Mouse (Mus musculus) right cerebral cortex, adult 18-20 months (tissue): ENCODE results near the gene Pgam1.
"Not testable (repeated sequence)": the region's sequence is repeated elsewhere in the genome, so short reads cannot be mapped to it uniquely, and the experiment has no call there.

Experiments used
- DNase-seq: peaks from one replicate; pipeline ENCODE4 v3.0.0; 2022; ENCODE audit warnings: mixed read lengths

Gene Pgam1

GRCm38 (mm10) chr19:41911178-41912073 is at the start of gene Pgam1:
Gene Pgam1, plus strand, starts transcription at chr19:41911923.
- peak; percentile 97 for DNase-seq

DNA sequence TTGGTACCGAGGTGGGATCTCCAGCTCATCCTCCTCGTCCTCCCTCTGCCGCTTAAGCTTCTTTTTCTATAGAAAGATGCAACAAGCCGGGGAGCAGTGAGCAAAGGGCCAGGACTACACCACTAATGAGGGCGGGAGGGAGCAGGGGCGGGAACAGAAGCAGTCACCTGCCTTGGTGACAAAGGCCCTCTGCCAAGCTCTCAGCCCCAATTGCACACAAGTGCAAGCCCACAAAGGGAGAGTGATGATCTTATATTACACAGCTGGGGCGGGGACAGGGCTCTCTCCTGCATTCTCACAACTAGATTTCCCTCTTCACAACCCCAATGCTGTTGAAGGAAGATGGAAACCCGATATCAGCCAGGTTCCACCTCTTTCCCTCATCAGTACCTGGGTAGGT is 45.0 kb upstream of the Pgam1 start:
- DNase-seq = no peak

GRCm38 (mm10) chr19:41869296-41869695 is 42.4 kb upstream of the Pgam1 start:
- DNase-seq = peak; percentile 53

DNA sequence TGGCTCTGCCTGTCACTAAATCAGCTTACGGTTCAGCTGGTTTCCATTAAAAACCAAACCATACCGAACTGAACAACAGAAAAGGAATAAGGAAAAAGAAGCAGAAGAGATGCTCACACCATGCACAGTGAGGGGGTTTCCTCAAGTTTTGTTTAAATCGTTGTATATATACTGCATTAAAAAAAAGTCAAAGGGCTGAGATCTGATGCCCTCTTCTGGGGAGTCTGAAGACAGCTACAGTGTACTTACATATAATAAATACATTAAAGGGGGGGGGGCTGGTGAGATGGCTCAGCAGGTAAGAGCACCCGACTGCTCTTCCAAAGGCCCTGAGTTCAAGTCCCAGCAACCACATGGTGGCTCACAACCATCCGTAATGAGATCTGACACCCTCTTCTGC is 41.8 kb upstream of the Pgam1 start:
- DNase-seq = not testable (repeated sequence)

DNA sequence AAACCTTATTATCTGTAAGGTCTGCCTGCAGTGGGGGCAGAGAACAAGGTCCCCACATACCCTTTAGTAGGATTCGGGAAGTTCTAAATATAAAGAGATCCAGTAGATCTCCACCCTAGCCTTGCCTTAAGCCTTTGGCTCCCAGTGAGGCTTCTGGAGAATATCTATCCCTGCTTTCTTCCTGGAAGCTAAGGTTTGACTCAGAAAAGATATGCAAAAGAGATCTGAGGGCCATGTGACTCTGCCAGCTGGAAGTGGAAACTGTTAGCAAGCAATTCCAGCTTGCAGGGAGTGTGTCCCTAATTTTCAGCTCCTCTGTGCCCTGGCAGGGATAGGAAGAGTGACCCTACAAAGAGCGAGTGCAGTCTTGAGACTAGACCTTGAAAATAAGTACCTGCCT is 39.4 kb upstream of the Pgam1 start:
- DNase-seq = peak; percentile 56

GRCm38 (mm10) chr19:41874356-41874755 is 37.4 kb upstream of the Pgam1 start:
- DNase-seq = no peak

GRCm38 (mm10) chr19:41881842-41882241 is 29.9 kb upstream of the Pgam1 start:
- DNase-seq = no peak

DNA sequence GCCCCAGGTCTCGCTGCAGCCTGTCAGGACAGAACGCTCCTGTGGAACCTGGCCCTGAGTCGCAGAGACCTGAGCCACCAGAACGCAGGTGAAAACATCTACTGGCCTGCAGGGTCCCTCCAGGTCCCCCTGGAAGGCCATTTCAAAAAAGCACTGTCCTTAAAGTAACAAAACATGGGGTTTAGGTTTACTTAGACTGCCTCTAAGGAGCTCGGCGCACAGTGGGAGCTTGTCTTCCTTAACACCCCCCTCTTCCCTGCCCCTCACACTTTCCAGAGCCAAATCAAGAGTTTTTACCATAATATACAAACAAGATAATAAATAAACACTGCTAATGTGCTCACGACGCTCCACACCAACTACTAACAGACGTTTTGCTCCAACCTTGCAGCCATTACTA is 27.8 kb upstream of the Pgam1 start:
- no peak for DNase-seq

DNA sequence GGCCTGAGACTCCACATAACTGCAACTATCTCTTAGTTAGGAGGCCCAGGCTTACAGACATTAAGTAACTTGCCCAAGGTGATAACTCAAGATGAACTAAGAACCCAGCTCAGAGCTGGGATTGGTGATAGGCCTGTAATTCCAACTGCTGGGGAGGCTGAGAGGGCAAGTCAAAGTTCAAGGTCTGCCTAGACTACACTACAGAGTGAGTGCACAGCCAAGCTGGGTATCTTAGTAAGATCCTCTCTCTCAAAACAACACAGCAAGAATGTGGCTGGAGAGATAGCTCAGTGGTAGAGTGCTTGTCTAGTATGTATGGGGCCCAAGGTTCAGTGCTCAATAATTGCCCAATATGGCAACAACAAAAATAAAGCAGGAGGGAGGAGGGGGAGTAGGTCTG is 23.5 kb upstream of the Pgam1 start:
- DNase-seq = no peak

DNA sequence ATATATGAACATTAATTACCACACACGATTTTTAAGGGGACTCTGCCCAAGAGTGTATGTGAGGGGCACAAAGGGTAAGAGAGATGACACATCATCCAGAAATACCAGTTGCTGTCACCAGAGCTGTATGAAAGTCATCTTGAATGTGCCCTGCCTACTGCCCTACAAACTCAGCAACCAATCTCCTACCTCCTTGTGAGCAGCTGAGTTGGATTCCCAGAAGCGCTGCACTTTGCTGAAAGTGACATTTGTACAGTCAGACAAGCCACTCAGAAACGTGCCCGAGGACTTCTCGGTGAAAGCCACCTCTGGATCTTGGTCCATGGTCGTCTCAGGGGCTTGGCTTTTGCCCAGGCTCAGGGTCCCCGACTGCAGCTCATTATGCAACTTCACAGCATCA is 16.8 kb upstream of the Pgam1 start:
- no peak for DNase-seq

GRCm38 (mm10) chr19:41895460-41896318 is 16.0 kb upstream of the Pgam1 start, which contains the start of gene Rrp12:
Gene Rrp12, minus strand, starts transcription at chr19:41896173.
- peak; percentile 90 for DNase-seq

DNA sequence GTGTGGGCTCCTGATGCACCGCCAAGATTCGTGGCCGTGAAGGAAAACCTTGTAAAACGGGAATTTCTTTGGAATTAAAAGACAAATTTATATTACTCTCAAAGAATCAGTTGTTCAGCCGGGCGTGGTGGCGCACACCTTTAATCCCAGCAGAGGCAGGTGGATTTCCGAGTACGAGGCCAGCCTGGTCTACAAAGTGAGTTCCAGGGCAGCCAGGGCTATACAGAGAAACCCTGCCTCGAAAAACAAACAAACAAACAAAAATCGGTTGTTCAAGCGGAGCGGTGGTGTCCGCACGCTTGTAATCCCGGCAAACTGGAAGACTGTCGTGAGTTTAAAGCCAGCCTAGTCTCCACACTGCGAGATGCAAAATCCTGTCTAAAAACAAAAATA is 15.4 kb upstream of the Pgam1 start:
- no peak for DNase-seq

DNA sequence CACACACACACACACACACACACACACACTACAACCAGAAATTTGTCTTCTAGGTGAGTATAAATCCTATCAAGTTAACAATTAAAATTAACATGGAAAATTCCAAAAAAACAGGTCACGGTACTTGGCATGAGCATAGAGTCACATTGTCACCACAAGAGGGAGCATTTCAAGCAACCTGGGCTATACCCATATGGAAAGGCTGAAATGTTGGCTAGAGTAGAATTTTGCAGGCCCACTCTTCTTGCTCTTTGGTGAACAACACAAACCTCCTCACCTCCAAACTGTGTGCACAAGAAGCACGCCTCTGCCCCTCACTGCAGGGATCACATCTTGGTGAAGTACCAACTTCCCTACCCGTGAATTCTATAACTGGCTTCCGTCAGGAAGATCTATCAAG is 12.9 kb upstream of the Pgam1 start:
- DNase-seq = peak; percentile 13

- DNase-seq = no peak
These were observed 11.1 kb upstream of the Pgam1 start for GRCm38 (mm10) chr19:41900495-41901090.

DNA sequence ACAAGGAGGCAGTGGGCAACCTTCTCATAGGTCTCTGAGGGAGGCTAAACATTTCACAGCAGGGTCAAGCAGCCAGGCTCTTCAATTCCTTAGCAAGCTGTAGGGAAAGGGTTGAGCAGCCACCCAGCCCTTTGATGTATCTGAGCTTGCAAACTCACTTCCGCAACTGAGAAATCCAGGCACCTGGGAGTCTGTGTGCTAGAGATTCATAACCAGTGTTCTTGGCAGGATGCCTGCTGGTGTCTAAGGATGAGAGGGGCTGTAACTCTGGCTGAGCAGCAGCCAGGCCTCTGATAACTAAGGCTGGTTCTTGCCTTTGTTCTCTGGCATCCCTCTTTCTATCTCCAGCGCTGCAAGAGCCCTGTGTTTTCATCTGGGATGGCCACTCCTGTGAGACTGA is 10.0 kb upstream of the Pgam1 start:
- no peak for DNase-seq

DNA sequence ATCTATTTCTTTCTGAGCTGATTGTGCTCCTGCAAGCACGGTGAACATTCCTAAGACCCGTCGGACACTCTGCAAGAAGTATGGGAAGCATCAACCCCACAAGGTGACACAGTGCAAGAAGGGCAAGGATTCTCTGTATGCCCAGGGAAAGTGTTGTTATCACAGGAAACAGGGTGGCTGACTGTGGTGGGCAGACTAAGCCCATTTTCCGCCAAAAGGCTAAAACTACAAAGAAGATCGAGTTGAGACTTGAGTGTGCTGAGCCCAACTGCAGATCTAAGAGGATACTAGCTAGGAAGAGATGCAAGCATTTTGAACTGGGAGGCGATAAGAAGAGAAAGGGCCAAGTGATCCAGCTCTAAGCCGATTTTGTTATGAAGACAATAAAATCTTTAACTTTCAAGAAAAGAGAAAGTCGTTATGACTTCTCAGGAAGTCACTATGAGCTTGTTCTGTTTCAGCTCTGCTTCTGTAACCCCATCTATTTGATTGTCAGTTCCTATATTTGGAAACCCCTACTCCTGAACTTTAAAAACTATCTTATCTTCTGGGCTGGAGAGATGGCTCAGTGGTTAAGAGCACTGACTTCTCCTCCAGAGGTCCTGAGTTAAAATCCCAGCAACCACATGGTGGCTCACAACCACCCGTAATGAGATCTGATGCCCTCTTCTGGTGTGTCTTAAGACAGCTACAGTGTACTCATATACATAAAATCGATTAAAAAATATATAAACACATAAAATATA is 8.7 kb upstream of the Pgam1 start:
- DNase-seq = no peak

GRCm38 (mm10) chr19:41905246-41905645 is 6.5 kb upstream of the Pgam1 start:
- no peak for DNase-seq

DNA sequence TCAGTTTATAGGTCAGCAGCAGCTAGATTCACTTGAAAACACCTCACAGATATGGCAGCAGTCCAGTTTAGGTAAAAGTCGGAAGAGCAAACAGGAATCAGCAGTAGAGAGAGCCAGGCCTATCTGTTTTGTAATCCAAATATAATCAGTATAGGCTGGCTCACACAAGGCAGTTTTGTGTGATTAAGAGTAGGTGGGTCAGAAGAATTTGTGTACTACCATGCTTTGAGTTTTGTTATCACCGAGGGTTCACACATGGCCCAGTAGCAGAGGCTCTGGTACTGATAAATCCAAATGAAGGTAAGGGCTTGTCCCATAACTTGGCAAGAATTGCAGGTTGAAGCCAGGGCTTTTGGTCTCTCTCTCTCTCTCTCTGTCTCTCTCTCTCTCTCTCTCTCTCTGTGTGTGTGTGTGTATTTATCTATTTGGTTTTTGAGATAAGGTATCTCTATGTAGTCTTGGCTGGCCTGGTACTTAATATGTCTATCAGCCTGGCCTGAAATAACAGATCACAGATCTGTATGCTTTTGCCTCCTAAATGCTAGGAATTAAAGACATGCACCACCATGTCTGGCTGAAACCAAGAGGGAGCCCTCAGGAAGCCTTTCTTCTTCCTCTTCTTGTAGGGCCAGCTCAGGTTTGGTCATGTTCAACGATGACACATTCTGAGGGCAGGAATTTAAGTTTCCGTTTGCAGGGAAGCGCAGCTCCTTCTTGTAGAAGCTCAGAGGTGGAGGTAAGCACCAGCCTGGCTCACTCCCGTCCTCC is 5.2 kb upstream of the Pgam1 start:
- no peak for DNase-seq

DNA sequence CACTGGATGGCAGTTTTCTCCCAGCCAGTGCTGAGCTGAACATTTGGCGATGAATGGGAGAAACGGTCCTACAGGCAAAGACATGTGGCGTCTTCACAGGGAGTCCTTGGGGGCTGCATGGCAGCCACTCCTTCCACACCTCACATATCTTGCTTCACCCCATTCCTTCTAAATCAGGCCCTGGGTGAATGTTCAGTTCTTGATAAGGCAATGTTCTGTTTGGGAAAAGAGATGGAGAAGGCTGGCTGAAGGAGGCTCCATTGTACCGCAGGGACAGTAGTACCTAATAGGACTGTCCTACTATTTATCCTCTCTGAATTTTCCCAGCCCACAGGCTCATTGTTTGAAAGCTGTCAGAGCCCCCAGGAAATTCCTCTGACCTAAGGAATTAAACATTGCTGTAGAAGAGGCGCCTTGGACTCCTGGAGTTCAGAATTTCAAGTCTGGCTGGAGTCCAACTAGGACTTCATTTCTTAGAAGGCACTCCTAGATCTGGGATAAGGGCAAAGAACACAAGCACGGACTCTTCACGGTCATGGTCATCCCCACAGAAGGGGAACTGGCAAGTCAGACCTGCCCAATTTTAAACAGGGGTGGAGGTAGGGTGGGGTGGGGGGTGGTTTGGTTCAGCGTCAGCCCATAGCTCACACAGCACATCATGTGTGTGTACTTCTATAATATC is 4.5 kb upstream of the Pgam1 start:
- DNase-seq = no peak

- no peak for DNase-seq
These were observed 3.0 kb upstream of the Pgam1 start for GRCm38 (mm10) chr19:41908736-41909135.

GRCm38 (mm10) chr19:41910396-41910795 is 1.3 kb upstream of the Pgam1 start:
- DNase-seq = no peak
